Mouse (Mus musculus) kidney, adult 2 months (tissue): Measurements from ENCODE around the gene Agpat2.

Experiments used
- CTCF ChIP-seq: fragments of 200-500 bp; conservative IDR thresholded peaks from 2 replicates; pipeline ENCODE4 v1.5.1; 2011; ENCODE audit warnings: low read depth, mild to moderate bottlenecking, control low read depth, low read length, moderate library complexity, mixed read lengths; ENCODE audit not compliant: insufficient read depth, insufficient read length
- POLR2A ChIP-seq: fragments of 200-500 bp; IDR thresholded peaks from one replicate; pipeline ENCODE4 v1.6.1; 2011; ENCODE audit warnings: low read depth, low read length, control low read depth

DNA sequence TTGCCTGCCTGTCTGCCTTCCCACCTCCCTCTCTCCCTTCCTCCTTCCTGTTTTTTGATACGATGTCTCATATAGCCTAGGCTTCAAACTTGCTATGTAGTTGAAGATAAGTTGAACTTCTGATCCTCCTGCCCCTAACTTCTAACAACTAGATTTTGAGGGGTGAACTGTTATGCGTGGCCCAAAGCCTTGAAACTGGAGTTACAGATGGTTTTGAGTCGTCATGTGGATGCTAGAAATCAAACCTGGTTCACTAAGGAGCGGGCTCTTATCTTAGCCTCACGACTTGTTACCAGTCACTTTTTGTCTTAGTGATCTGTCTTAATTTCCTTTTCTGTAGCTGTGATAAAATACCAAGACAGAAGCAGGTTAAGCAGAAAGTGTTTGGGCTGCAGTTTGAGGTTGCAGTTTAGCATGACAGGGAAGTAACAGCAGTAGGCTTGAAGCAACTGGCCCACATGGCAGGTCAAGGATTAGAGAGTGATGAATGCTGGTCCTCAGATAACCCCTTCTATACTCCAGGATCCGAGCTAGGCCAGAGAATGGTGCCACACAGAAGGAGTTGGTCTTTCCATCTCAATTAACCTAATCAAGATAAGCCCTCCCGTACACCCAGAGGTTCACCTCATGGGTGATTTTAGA lies 36.9 kb upstream of the Agpat2 start:
- no peak for TF ChIP-seq POLR2A
- TF ChIP-seq CTCF, result no peak
